Mouse (Mus musculus) forebrain, embryonic 16.5 days (tissue): ENCODE data around the gene Ube2j2. TPM values are rescaled to one million over a fixed set of nuclear protein-coding genes. Genes with fewer than 3 reads are reported as not detected.

Source experiments
- ATAC-seq: fragments of 200-750 bp; cut with Nextera tagmentation; 2 replicates; pipeline ENCODE4 v1.8.0; 2017; ENCODE audit warnings: mild to moderate bottlenecking, moderate library complexity
- H3K27ac ChIP-seq: fragments of 300-500 bp; sonication (generic); 2 replicates; pipeline ENCODE4 v1.5.1; 2014; ENCODE audit warnings: low read length, control low read depth
- H3K27me3 ChIP-seq: fragments of 300-500 bp; sonication (generic); replicated peaks from 2 replicates; pipeline ENCODE4 v1.6.1; 2014; ENCODE audit warnings: low read length; ENCODE audit not compliant: control insufficient read depth, insufficient read depth
- H3K36me3 ChIP-seq: fragments of 300-500 bp; sonication (generic); 2 replicates; pipeline ENCODE4 v1.6.1; 2014; ENCODE audit not compliant: control insufficient read depth, insufficient read depth
- H3K4me1 ChIP-seq: fragments of 300-500 bp; sonication (generic); replicated peaks from 2 replicates; pipeline ENCODE4 v1.6.1; 2014; ENCODE audit warnings: low read length; ENCODE audit not compliant: control insufficient read depth, insufficient read depth
- H3K4me2 ChIP-seq: fragments of 300-500 bp; sonication (generic); 2 replicates; pipeline ENCODE4 v1.6.1; 2014; ENCODE audit warnings: mild to moderate bottlenecking, low read length, control low read depth
- H3K4me3 ChIP-seq: fragments of 300-500 bp; sonication (generic); replicated peaks from 2 replicates; pipeline ENCODE4 v1.5.1; 2014; ENCODE audit warnings: mild to moderate bottlenecking, low read length, control low read depth
- H3K9ac ChIP-seq: fragments of 300-500 bp; sonication (generic); replicated peaks from 2 replicates; pipeline ENCODE4 v1.6.1; 2014; ENCODE audit warnings: low read depth, low read length, control low read depth
- H3K9me3 ChIP-seq: fragments of 300-500 bp; sonication (generic); 2 replicates; pipeline ENCODE4 v1.6.1; 2016; ENCODE audit warnings: low read length; ENCODE audit not compliant: control insufficient read depth
- WGBS: fragments of 180-500 bp; shearing (Covaris S2); extraction: QIAGEN DNeasy Blood & Tissue Kit; methylation state at CpG from one replicate; pipeline ENCODE4 v1.1.7; 2014; 5-methylcytosine and 5-hydroxymethylcytosine counted together
- polyA plus RNA-seq: library from polyadenylated mRNA; unstranded; fragments of >200 nt; fragmentation: Nextera tagmentation; extraction: Ambion mirVana; gene quantifications from 2 replicates; pipeline ENCODE4 v1.2.1, GENCODE M21; 2015

Ube2j2 gene
- 115 and 121 TPM in 2 replicates for polyA plus RNA-seq

DNA sequence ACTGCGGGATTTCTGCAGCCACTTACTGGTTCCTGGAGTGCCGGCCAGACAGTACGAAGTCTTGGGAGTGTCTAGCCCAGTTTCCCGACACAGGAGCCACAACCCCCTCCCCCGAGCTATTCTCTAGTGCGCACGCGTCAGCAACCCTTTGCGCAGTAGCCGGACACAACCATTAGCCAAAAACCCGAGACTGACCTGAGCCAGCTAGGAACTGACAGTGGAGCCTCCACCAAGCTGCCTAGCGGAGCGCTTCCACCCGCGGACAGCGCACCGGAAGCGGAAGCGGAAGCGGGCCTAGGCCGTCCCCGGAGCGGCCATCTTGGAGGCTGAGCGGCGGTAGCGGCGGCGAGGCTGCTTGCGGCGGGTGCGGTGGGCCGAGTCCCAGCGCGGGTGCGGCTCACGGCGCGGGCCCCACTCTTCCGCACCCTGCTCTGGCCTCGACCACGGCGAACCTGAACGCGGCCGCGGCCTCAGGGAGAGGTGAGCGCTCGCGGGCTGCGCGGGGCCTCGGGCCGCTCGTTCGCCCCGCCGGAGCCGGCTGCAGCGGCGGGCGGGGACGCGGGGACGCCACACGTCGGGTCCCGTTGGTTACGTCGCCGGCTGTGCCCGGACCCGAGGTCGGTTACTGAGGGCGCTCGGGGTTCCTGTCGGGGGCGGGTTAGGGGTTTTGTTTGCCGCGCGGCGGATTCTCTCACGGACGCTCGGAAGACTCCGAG is at the start of gene Ube2j2:
Gene Ube2j2 (plus strand): TSS at position 298 of the 716 bp plus-strand sequence.
- Histone ChIP-seq H3K4me1 (peaks cover 23% of the 10 kb centered on the region), H3K27me3 (peaks cover 3% of the 10 kb centered on the region; the same call in 1 of the 2 replicates), H3K27ac (peak within 1 kb of the TSS; percentile 74), H3K4me2 (peak within 1 kb of the TSS; percentile 98), H3K36me3 (peaks cover 8% of the 10 kb centered on the region; the same call in 1 of the 2 replicates), H3K4me3 (peak within 1 kb of the TSS; percentile 94), H3K9ac (peak within 1 kb of the TSS; percentile 87), H3K9me3 (no peaks in the 10 kb centered on the region)
- ATAC-seq = peak; percentile 99
- WGBS = under 1% methylated on average over 85 of the region's 85 CpGs

DNA sequence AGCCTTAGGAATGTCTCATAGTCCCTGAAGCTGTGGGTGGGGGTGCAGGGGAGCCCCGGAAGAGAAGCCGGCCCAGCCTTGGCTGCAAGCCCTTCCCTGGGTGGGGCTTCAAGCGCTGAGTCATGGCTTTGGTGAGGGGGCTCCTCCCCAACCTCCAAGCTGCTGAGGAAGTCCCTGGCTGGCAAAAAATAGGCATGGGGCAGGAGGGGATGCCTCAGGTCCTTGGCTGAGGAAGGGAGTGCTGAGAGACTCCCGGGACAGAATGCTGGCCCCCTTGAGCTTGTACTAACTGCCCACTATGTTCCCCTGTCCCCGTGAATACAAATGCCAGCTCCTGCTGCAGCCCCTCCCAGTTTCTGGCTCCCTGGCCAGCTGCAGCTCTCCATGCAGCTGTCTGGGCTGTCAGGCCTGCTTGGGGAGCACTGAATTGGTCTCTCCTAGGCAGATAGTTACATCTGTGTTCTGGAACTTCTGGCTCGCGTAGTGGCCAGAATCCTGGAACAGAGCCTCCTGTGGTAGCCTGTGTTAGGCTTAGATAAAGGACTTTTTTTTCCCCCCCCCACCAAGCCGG is 49.2 kb upstream of the Ube2j2 start:
- no peaks in the 10 kb centered on the region for H3K9me3 ChIP-seq
- WGBS = 27% methylated on average over 8 of the region's 8 CpGs
- peak overlapping the region; percentile 98 for H3K4me3 ChIP-seq
- no peaks in the 10 kb centered on the region for H3K27me3 ChIP-seq
- H3K27ac ChIP-seq = no peak overlapping the region; the same call in 1 of the 2 replicates
- no peak for ATAC-seq
- peak overlapping the region; percentile 9 for H3K9ac ChIP-seq
- peak overlapping the region; percentile 98 for H3K4me2 ChIP-seq
- peaks cover 47% of the 10 kb centered on the region for H3K4me1 ChIP-seq
- H3K36me3 ChIP-seq = peaks cover 21% of the 10 kb centered on the region

DNA sequence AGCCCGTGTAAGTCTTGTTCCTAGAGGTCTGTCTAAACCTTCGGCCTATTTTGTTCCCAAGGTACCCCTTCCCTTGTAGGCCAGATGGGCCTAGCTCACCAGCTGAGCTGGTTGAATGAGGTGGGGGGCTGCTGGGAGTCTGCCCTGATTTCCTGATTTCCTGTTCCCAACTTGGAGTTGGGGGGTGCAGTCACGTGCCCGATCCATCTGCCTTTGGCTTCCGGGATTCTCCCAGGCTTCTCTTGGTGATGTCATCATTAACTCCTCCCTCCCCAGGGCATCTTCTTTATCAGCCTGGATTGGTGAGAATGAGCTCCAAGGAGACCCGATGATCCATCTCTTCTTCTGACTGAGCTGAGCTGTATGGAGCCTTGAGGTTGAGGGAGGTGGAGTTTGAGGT is 48.4 kb upstream of the Ube2j2 start:
- peaks cover 28% of the 10 kb centered on the region for H3K36me3 ChIP-seq
- peak overlapping the region; percentile 98 for H3K4me2 ChIP-seq
- H3K4me1 ChIP-seq = peaks cover 41% of the 10 kb centered on the region
- H3K4me3 ChIP-seq = peak overlapping the region; percentile 98
- no peaks in the 10 kb centered on the region for H3K9me3 ChIP-seq
- no peaks in the 10 kb centered on the region for H3K27me3 ChIP-seq
- H3K9ac ChIP-seq = peak overlapping the region; percentile 35; the same call in 1 of the 2 replicates
- peak overlapping the region; percentile 25; the same call in 1 of the 2 replicates for H3K27ac ChIP-seq
- 27% methylated on average over 6 of the region's 6 CpGs for WGBS
- no peak for ATAC-seq

DNA sequence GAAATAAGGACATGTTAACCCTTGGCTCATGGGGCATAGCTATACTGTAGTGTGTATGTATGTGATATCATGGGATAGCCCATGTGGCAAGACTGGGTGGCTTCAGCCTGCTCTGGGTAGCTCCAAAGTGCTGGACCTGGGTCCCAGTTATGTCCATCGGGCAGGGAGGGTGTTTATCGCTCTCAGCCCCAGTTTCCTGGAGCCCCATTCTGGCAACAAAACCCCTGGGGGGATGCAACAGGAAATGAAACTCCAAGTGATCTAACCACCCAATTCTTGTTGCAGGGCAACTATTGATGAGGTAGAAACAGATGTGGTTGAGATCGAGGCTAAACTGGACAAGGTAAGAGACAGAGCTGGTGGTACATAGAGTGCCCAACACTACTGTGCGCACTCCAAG is 47.8 kb upstream of the Ube2j2 start:
- H3K9me3 ChIP-seq = no peaks in the 10 kb centered on the region
- WGBS = 90% methylated on average over 4 of the region's 4 CpGs
- H3K27me3 ChIP-seq = no peaks in the 10 kb centered on the region
- no peak for ATAC-seq
- peaks cover 34% of the 10 kb centered on the region for H3K4me1 ChIP-seq
- H3K9ac ChIP-seq = no peak overlapping the region
- H3K4me2 ChIP-seq = peak overlapping the region; percentile 98; the same call in 1 of the 2 replicates
- peaks cover 32% of the 10 kb centered on the region for H3K36me3 ChIP-seq
- no peak overlapping the region for H3K27ac ChIP-seq
- H3K4me3 ChIP-seq = no peak overlapping the region

DNA sequence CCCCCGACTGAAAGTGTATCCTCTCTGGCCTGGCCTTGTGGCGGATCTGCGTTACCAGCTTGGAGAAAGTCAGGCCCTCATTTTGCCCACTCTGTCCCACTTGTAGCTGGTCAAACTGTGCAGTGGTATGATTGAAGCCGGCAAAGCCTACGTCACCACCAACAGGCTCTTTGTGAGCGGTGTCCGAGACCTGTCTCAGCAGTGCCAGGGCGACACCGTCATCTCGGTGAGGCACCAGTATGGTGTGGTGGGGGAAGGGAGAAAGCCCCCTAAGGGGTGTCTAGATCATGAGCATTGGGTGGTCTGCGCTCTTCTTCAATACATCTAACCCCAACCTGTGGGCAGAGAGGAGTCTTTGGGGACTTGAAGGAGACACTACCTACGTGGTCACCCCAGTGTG is 47.2 kb upstream of the Ube2j2 start:
- no peak for ATAC-seq
- peaks cover 32% of the 10 kb centered on the region for H3K4me1 ChIP-seq
- H3K27me3 ChIP-seq = no peaks in the 10 kb centered on the region
- no peaks in the 10 kb centered on the region for H3K9me3 ChIP-seq
- 97% methylated on average over 12 of the region's 12 CpGs for WGBS
- no peak overlapping the region for H3K27ac ChIP-seq
- H3K4me3 ChIP-seq = no peak overlapping the region
- no peak overlapping the region for H3K4me2 ChIP-seq
- H3K36me3 ChIP-seq = peaks cover 38% of the 10 kb centered on the region
- no peak overlapping the region for H3K9ac ChIP-seq

DNA sequence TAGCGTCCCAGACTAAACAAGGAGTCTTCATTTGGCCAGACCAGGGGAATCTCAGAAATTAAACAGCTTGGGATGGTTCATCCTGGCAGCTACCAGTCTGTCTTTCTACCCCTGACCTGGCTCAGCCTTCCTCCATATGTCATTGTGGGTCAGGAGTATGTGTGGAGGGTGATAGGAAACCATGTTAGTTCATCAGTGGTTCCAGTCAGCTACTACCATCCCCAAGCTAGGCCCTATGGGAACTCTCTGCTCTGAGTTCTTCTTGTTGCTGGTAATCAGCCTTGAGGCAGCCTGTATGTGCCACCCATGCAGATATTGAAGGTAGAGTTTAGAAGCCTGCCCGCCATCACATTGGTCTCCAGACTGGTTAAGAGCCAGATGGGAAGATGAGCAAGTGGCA is 45.3 kb upstream of the Ube2j2 start:
- Histone ChIP-seq H3K9me3 (no peaks in the 10 kb centered on the region), H3K4me3 (no peak overlapping the region), H3K36me3 (peaks cover 56% of the 10 kb centered on the region), H3K9ac (no peak overlapping the region), H3K27me3 (no peaks in the 10 kb centered on the region), H3K27ac (no peak overlapping the region), H3K4me2 (no peak overlapping the region), H3K4me1 (peaks cover 26% of the 10 kb centered on the region)
- ATAC-seq = no peak
- 80% methylated on average over 2 of the region's 2 CpGs for WGBS

DNA sequence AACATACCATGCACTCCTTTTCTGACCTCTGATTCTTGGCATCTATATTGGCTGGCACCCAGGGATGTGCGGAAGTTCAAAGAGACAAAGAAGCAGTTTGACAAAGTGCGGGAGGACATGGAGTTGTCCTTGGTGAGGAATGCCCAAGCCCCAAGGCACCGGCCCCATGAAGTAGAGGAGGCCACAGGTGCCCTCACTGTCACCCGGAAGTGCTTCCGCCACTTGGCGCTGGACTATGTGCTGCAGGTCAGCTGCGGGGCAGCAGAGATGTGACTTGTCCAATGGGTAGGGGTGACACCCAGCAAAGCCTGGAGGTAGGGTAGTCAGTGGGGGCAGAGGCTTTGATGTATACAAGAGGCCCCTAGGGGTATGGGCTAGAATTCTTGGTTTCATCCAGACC is 44.3 kb upstream of the Ube2j2 start:
- Histone ChIP-seq H3K4me1 (peaks cover 15% of the 10 kb centered on the region), H3K27ac (no peak overlapping the region), H3K4me3 (no peak overlapping the region), H3K36me3 (peaks cover 66% of the 10 kb centered on the region), H3K27me3 (no peaks in the 10 kb centered on the region), H3K9ac (no peak overlapping the region), H3K4me2 (no peak overlapping the region), H3K9me3 (no peaks in the 10 kb centered on the region)
- WGBS = 94% methylated on average over 7 of the region's 7 CpGs
- no peak for ATAC-seq

DNA sequence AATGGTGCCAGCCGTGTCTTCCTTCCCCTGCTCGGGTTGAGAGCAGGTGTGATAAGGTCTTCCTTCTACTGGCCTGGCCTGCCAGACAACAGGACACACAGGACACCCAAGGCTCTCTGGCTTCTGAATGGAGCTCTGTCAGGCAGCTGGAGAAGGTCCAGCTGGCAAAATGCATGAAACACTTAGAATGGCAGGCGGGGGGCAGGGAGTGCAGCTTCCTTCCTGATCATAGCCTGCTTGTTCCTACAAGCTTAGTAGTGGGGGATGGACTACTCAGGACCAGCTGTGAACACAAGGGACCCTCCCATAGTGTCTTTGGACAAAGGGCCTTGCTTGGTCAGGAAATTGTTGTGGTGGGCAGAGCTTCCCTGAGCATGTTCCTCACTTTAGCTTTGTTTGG is 42.4 kb upstream of the Ube2j2 start:
- H3K9me3 ChIP-seq = no peaks in the 10 kb centered on the region
- WGBS = 63% methylated on average over 3 of the region's 3 CpGs
- peaks cover 79% of the 10 kb centered on the region for H3K36me3 ChIP-seq
- H3K4me1 ChIP-seq = no peaks in the 10 kb centered on the region
- H3K4me2 ChIP-seq = no peak overlapping the region
- no peak overlapping the region for H3K4me3 ChIP-seq
- no peaks in the 10 kb centered on the region for H3K27me3 ChIP-seq
- no peak overlapping the region for H3K27ac ChIP-seq
- ATAC-seq = no peak
- H3K9ac ChIP-seq = no peak overlapping the region

DNA sequence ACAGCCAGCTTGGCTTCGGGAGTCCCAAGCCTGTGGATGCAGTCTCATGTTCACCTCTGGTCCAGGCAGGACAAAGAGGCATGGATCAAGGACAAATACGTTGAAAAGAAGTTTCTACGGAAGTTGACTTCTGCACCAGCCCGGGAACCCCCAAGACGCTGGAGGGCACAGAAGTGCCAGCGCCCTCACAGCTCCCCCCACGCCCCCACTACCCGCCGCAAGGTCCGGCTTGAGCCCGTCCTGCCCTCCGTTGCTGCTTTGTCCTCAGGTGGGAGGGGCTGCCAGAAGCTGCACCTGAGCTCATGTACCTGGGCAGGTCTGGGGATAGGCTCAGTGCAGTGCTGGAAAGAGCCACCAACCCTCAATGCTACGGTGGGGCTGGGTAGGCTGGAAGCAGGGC is 40.4 kb upstream of the Ube2j2 start:
- no peak for ATAC-seq
- 97% methylated on average over 12 of the region's 13 CpGs for WGBS

More for the DNA sequence above, 40.4 kb upstream of the Ube2j2 start:
- H3K27ac ChIP-seq = no peak overlapping the region
- no peak overlapping the region for H3K4me2 ChIP-seq
- H3K4me1 ChIP-seq = no peaks in the 10 kb centered on the region
- H3K4me3 ChIP-seq = no peak overlapping the region
- H3K9ac ChIP-seq = no peak overlapping the region
- H3K27me3 ChIP-seq = no peaks in the 10 kb centered on the region
- no peaks in the 10 kb centered on the region for H3K9me3 ChIP-seq
- peaks cover 68% of the 10 kb centered on the region for H3K36me3 ChIP-seq
